Mouse (Mus musculus) hindbrain, embryonic 12.5 days (tissue): ENCODE data around the gene Rtkn. TPM values are rescaled to one million over a fixed set of nuclear protein-coding genes. Genes with fewer than 3 reads are reported as not detected.

Source experiments
- ATAC-seq: fragments of 200-750 bp; cut with Nextera tagmentation; 2 replicates; pipeline ENCODE4 v1.8.0; 2017; ENCODE audit warnings: moderate TSS enrichment; ENCODE audit not compliant: low FRiP score
- H3K27ac ChIP-seq: fragments of 300-500 bp; sonication (generic); 2 replicates; pipeline ENCODE4 v1.5.1; 2016; ENCODE audit warnings: mild to moderate bottlenecking
- H3K27me3 ChIP-seq: fragments of 300-500 bp; sonication (generic); 2 replicates; pipeline ENCODE4 v1.6.1; 2016; ENCODE audit warnings: mild to moderate bottlenecking
- H3K36me3 ChIP-seq: fragments of 300-500 bp; sonication (generic); 2 replicates; pipeline ENCODE4 v1.6.1; 2016; ENCODE audit warnings: mild to moderate bottlenecking
- H3K4me1 ChIP-seq: fragments of 300-500 bp; sonication (generic); 2 replicates; pipeline ENCODE4 v1.6.1; 2016
- H3K4me2 ChIP-seq: fragments of 300-500 bp; sonication (generic); replicated peaks from 2 replicates; pipeline ENCODE4 v1.6.1; 2016; ENCODE audit warnings: mild to moderate bottlenecking
- H3K4me3 ChIP-seq: fragments of 300-500 bp; sonication (generic); 2 replicates; pipeline ENCODE4 v1.5.1; 2016; ENCODE audit warnings: mild to moderate bottlenecking
- H3K9ac ChIP-seq: fragments of 300-500 bp; sonication (generic); 2 replicates; pipeline ENCODE4 v1.6.1; 2016; ENCODE audit warnings: mild to moderate bottlenecking, moderate library complexity
- H3K9me3 ChIP-seq: fragments of 300-500 bp; sonication (generic); replicated peaks from 2 replicates; pipeline ENCODE4 v1.6.1; 2016; ENCODE audit warnings: mild to moderate bottlenecking
- WGBS: fragments of 180-500 bp; shearing (Covaris S2); methylation state at CpG from one replicate; pipeline ENCODE4 v1.1.7; 2016; 5-methylcytosine and 5-hydroxymethylcytosine counted together
- polyA plus RNA-seq: library from polyadenylated mRNA; unstranded; fragments of >200 nt; fragmentation: Nextera tagmentation; extraction: Ambion mirVana; gene quantifications from 2 replicates; pipeline ENCODE4 v1.2.1, GENCODE M21; 2016

Rtkn gene
- polyA plus RNA-seq, 1 experiment from 2014 or later, result 40.7 TPM

GRCm38 (mm10) chr6:83119734-83120051 lies 15.6 kb upstream of the Rtkn start:
- no peak for ATAC-seq
- WGBS, result 75% methylated on average over 7 of the region's 7 CpGs
- H3K9me3 ChIP-seq, result no peaks in the 10 kb centered on the region
- peak overlapping the region; percentile 84 for H3K4me2 ChIP-seq
- H3K27ac ChIP-seq, result peak overlapping the region; percentile 97; the same call in 1 of the 2 replicates
- no peaks in the 10 kb centered on the region for H3K27me3 ChIP-seq
- peak overlapping the region; percentile 91 for H3K9ac ChIP-seq
- peaks cover 29% of the 10 kb centered on the region for H3K36me3 ChIP-seq
- peak overlapping the region; percentile 82 for H3K4me3 ChIP-seq
- H3K4me1 ChIP-seq, result peaks cover 67% of the 10 kb centered on the region

GRCm38 (mm10) chr6:83120930-83121862 lies 14.1 kb upstream of the Rtkn start, which contains the start of gene Wbp1:
Wbp1 (minus strand) TSS chr6:83121559.
- H3K27me3 ChIP-seq, result no peaks in the 10 kb centered on the region
- H3K9ac ChIP-seq, result peak within 1 kb of the TSS; percentile 97
- H3K9me3 ChIP-seq, result no peaks in the 10 kb centered on the region
- WGBS, result under 1% methylated on average over 38 of the region's 38 CpGs
- H3K36me3 ChIP-seq, result peaks cover 29% of the 10 kb centered on the region
- peak within 1 kb of the TSS; percentile 99 for H3K27ac ChIP-seq
- H3K4me2 ChIP-seq, result peak within 1 kb of the TSS; percentile 95
- peak; percentile 94 for ATAC-seq
- peak within 1 kb of the TSS; percentile 82 for H3K4me3 ChIP-seq
- H3K4me1 ChIP-seq, result peaks cover 64% of the 10 kb centered on the region

- Histone ChIP-seq H3K4me1 (peaks cover 55% of the 10 kb centered on the region), H3K9me3 (no peaks in the 10 kb centered on the region), H3K4me3 (peak overlapping the region; percentile 82), H3K9ac (peak overlapping the region; percentile 97), H3K27me3 (no peaks in the 10 kb centered on the region), H3K27ac (peak overlapping the region; percentile 99), H3K4me2 (peak overlapping the region; percentile 95), H3K36me3 (peaks cover 27% of the 10 kb centered on the region)
- 2% methylated on average over 46 of the region's 52 CpGs for WGBS
- ATAC-seq, result peak; percentile 11; the same call in 1 of the 2 replicates
Observed at GRCm38 (mm10) chr6:83121863-83122710, 13.2 kb upstream of the Rtkn start.

GRCm38 (mm10) chr6:83122961-83123360 lies 12.3 kb upstream of the Rtkn start:
- Histone ChIP-seq H3K4me1 (peaks cover 48% of the 10 kb centered on the region), H3K4me3 (peak overlapping the region; percentile 82), H3K9ac (peak overlapping the region; percentile 97; the same call in 1 of the 2 replicates), H3K36me3 (peaks cover 18% of the 10 kb centered on the region), H3K4me2 (peak overlapping the region; percentile 95), H3K9me3 (no peaks in the 10 kb centered on the region), H3K27me3 (no peaks in the 10 kb centered on the region), H3K27ac (no peak overlapping the region)
- ATAC-seq, result no peak
- WGBS, result 67% methylated on average over 5 of the region's 5 CpGs

GRCm38 (mm10) chr6:83124851-83125312 lies 10.4 kb upstream of the Rtkn start:
- Histone ChIP-seq H3K4me3 (peak overlapping the region; percentile 69), H3K27ac (peak overlapping the region; percentile 74), H3K9ac (peak overlapping the region; percentile 79), H3K4me2 (peak overlapping the region; percentile 71), H3K4me1 (peaks cover 37% of the 10 kb centered on the region), H3K27me3 (no peaks in the 10 kb centered on the region), H3K9me3 (no peaks in the 10 kb centered on the region), H3K36me3 (no peaks in the 10 kb centered on the region)
- no peak for ATAC-seq
- under 1% methylated on average over 30 of the region's 30 CpGs for WGBS

- Histone ChIP-seq H3K9ac (peak within 1 kb of the TSS; percentile 79), H3K9me3 (no peaks in the 10 kb centered on the region), H3K4me3 (peak within 1 kb of the TSS; percentile 69), H3K4me1 (peaks cover 32% of the 10 kb centered on the region), H3K27me3 (no peaks in the 10 kb centered on the region), H3K4me2 (peak within 1 kb of the TSS; percentile 71), H3K27ac (peak within 1 kb of the TSS; percentile 74), H3K36me3 (no peaks in the 10 kb centered on the region)
- no peak for ATAC-seq
- WGBS, result 23% methylated on average over 5 of the region's 5 CpGs
Observed at GRCm38 (mm10) chr6:83125331-83125730, 9.9 kb upstream of the Rtkn start, which contains the start of gene Ino80b. Ino80b (minus strand) TSS chr6:83125431.

- ATAC-seq, result no peak
- Histone ChIP-seq H3K4me3 (no peak overlapping the region), H3K9me3 (no peaks in the 10 kb centered on the region), H3K4me2 (no peak overlapping the region), H3K36me3 (no peaks in the 10 kb centered on the region), H3K27me3 (no peaks in the 10 kb centered on the region), H3K27ac (no peak overlapping the region), H3K4me1 (peaks cover 24% of the 10 kb centered on the region), H3K9ac (no peak overlapping the region)
- WGBS, result 95% methylated on average over 5 of the region's 5 CpGs
Observed at GRCm38 (mm10) chr6:83127419-83127818, 7.8 kb upstream of the Rtkn start.

- peaks cover 16% of the 10 kb centered on the region for H3K27me3 ChIP-seq
- H3K27ac ChIP-seq, result no peak overlapping the region
- H3K36me3 ChIP-seq, result no peaks in the 10 kb centered on the region
- peaks cover 18% of the 10 kb centered on the region for H3K4me1 ChIP-seq
- no peak overlapping the region for H3K4me2 ChIP-seq
- no peak overlapping the region for H3K9ac ChIP-seq
- no peak overlapping the region for H3K4me3 ChIP-seq
- WGBS, result 73% methylated on average over 6 of the region's 6 CpGs
- no peak for ATAC-seq
- H3K9me3 ChIP-seq, result no peaks in the 10 kb centered on the region
Observed at GRCm38 (mm10) chr6:83131469-83132034, 3.7 kb upstream of the Rtkn start.

GRCm38 (mm10) chr6:83132176-83132919 lies 2.9 kb upstream of the Rtkn start:
- no peak for ATAC-seq
- Histone ChIP-seq H3K4me2 (no peak overlapping the region), H3K4me1 (peaks cover 22% of the 10 kb centered on the region), H3K9ac (no peak overlapping the region), H3K4me3 (no peak overlapping the region), H3K27me3 (peaks cover 16% of the 10 kb centered on the region), H3K9me3 (no peaks in the 10 kb centered on the region), H3K27ac (no peak overlapping the region), H3K36me3 (no peaks in the 10 kb centered on the region)
- 89% methylated on average over 9 of the region's 9 CpGs for WGBS

GRCm38 (mm10) chr6:83134226-83134625 lies 1.0 kb upstream of the Rtkn start:
- ATAC-seq, result no peak
- 72% methylated on average over 3 of the region's 3 CpGs for WGBS
- H3K4me1 ChIP-seq, result peaks cover 41% of the 10 kb centered on the region

GRCm38 (mm10) chr6:83135571-83136161 lies 403 bp downstream of the Rtkn start:
- Histone ChIP-seq H3K27ac (peak overlapping the region; percentile 93; the same call in 1 of the 2 replicates), H3K4me3 (peak overlapping the region; percentile 41), H3K36me3 (no peaks in the 10 kb centered on the region), H3K9me3 (no peaks in the 10 kb centered on the region), H3K27me3 (peaks cover 16% of the 10 kb centered on the region), H3K4me1 (peaks cover 42% of the 10 kb centered on the region), H3K4me2 (peak overlapping the region; percentile 72), H3K9ac (peak overlapping the region; percentile 70)
- WGBS, result 3% methylated on average over 37 of the region's 37 CpGs
- ATAC-seq, result no peak

More at GRCm38 (mm10) chr6:83134226-83134625, 1.0 kb upstream of the Rtkn start:
- Histone ChIP-seq H3K9ac (no peak overlapping the region), H3K36me3 (no peaks in the 10 kb centered on the region), H3K4me2 (no peak overlapping the region), H3K4me3 (no peak overlapping the region), H3K27ac (no peak overlapping the region), H3K9me3 (no peaks in the 10 kb centered on the region), H3K27me3 (peaks cover 16% of the 10 kb centered on the region)
